17 mouse cellular contexts compared by ENCODE assay signal in genomic region chr7:136395838-136396237, GRCm38 (mm10).
DNase-seq lines count a peak whose midpoint lies in the region; ATAC-seq lines count a peak whose summit lies in the region.
"Had no signal": no experiment of that assay in that cellular context is flagged by ENCODE, and none has a peak within 500 bp of the region (broad histone marks: within the 10 kb centered on the region; RNA-seq: fewer than 3 reads in every experiment).

No protein-coding gene starts in this region.

- H3K9me3 ChIP-seq in midbrain, embryonic 16.5 days (replicated peaks; ENCODE audit: control insufficient read depth, low read length, poor library complexity, severe bottlenecking), result no peaks in the 10 kb centered on the region
- H3K9me3 ChIP-seq in midbrain, embryonic 13.5 days, result no peaks in the 10 kb centered on the region
- H3K9me3 ChIP-seq: embryonic facial prominence, embryonic 12.5 days; liver, embryonic 12.5 days; neural tube, embryonic 13.5 days had no signal

- WGBS in midbrain, embryonic 16.5 days, result 62% methylated on average over 2 of the region's 2 CpGs
- 67% methylated on average over 2 of the region's 2 CpGs for WGBS in midbrain, embryonic 13.5 days

- no peak overlapping the region for H3K9ac ChIP-seq in midbrain, embryonic 16.5 days (ENCODE audit: low read depth, low read length)
- no peak overlapping the region for H3K9ac ChIP-seq in midbrain, embryonic 13.5 days (replicated peaks)
- H3K9ac ChIP-seq: embryonic facial prominence, embryonic 12.5 days; liver, embryonic 12.5 days; neural tube, embryonic 13.5 days had no signal

- DNase-seq in cerebellum, adult 11-12 months, result peak; percentile 4
- no peak for DNase-seq in cerebellum, adult 9-10 months
- peak; percentile 4 for DNase-seq in gastrocnemius, postnatal 10 days
- no peak for DNase-seq in gastrocnemius, adult 8-10 months (ENCODE audit: low spot score in 2 of 2)
- peak; percentile 14 for DNase-seq in layer of hippocampus, adult 11-12 months (ENCODE audit: low spot score)
- DNase-seq in layer of hippocampus, adult 9-10 months (ENCODE audit: low spot score), result no peak
- DNase-seq: gastrocnemius, postnatal 36 days; kidney, postnatal 25 days; lung, postnatal 36 days; retina, postnatal 1 day; thymus, postnatal 36 days had no signal

- no peak overlapping the region for H3K27ac ChIP-seq in midbrain, embryonic 16.5 days (ENCODE audit: low read length)
- no peak overlapping the region for H3K27ac ChIP-seq in midbrain, embryonic 13.5 days
- H3K27ac ChIP-seq: embryonic facial prominence, embryonic 12.5 days; liver, embryonic 12.5 days; neural tube, embryonic 13.5 days had no signal

- no peaks in the 10 kb centered on the region; the same call in 1 of the 2 replicates for H3K4me1 ChIP-seq in midbrain, embryonic 16.5 days (ENCODE audit: control insufficient read depth, insufficient read depth, low read length)
- H3K4me1 ChIP-seq in midbrain, embryonic 13.5 days (replicated peaks), result peaks cover 7% of the 10 kb centered on the region; the same call in 1 of the 2 replicates
- H3K4me1 ChIP-seq: embryonic facial prominence, embryonic 12.5 days; liver, embryonic 12.5 days; neural tube, embryonic 13.5 days had no signal

- ATAC-seq in midbrain, embryonic 16.5 days, result peak; percentile 28; the same call in 1 of the 2 replicates
- no peak for ATAC-seq in midbrain, embryonic 13.5 days
- ATAC-seq: inflammation-experienced regulatory T-cells, adult 6 months; liver, embryonic 12.5 days had no signal

- no peaks in the 10 kb centered on the region for H3K36me3 ChIP-seq in midbrain, embryonic 16.5 days (ENCODE audit: control insufficient read depth, insufficient read depth, low read length)
- no peaks in the 10 kb centered on the region for H3K36me3 ChIP-seq in midbrain, embryonic 13.5 days
- H3K36me3 ChIP-seq: embryonic facial prominence, embryonic 12.5 days; liver, embryonic 12.5 days; neural tube, embryonic 13.5 days had no signal

- H3K4me3 ChIP-seq in midbrain, embryonic 16.5 days (ENCODE audit: low read depth, low read length), result no peak overlapping the region
- no peak overlapping the region for H3K4me3 ChIP-seq in midbrain, embryonic 13.5 days (replicated peaks)
- H3K4me3 ChIP-seq: embryonic facial prominence, embryonic 12.5 days; liver, embryonic 12.5 days; neural tube, embryonic 13.5 days had no signal

- H3K27me3 ChIP-seq in midbrain, embryonic 16.5 days (ENCODE audit: control insufficient read depth, insufficient read depth, low read depth, low read length), result peaks cover 3% of the 10 kb centered on the region; the same call in 1 of the 2 replicates
- H3K27me3 ChIP-seq in midbrain, embryonic 13.5 days, result no peaks in the 10 kb centered on the region
- H3K27me3 ChIP-seq: embryonic facial prominence, embryonic 12.5 days; liver, embryonic 12.5 days; neural tube, embryonic 13.5 days had no signal

- no peak overlapping the region for H3K4me2 ChIP-seq in midbrain, embryonic 16.5 days (ENCODE audit: low read length)
- no peak overlapping the region for H3K4me2 ChIP-seq in midbrain, embryonic 13.5 days (replicated peaks)
- H3K4me2 ChIP-seq: embryonic facial prominence, embryonic 12.5 days; liver, embryonic 12.5 days; neural tube, embryonic 13.5 days had no signal

Comparison
In these comparisons a context has a peak if more than half of its experiments do, and no peak if none do; other contexts are left out.
1. DNase-seq: peak in cerebellum, adult 11-12 months (single experiment), gastrocnemius, postnatal 10 days (single experiment) and layer of hippocampus, adult 11-12 months (single experiment); none in cerebellum, adult 9-10 months (single experiment), gastrocnemius, adult 8-10 months (0 of 2) and layer of hippocampus, adult 9-10 months (single experiment).